Mouse (Mus musculus) embryonic facial prominence, embryonic 13.5 days (tissue): ENCODE measurements at regions not wholly inside any gene's neighbourhood (a gene's known extent, or its start where the extent isn't known, plus 50 kb on each side); places are given as distances from the start of the nearest gene placed in this dataset.

ENCODE experiments used
- ATAC-seq: fragments of 200-750 bp; cut with Nextera tagmentation; 2 replicates; pipeline ENCODE4 v1.8.0; 2017; ENCODE audit warnings: low read depth; ENCODE audit not compliant: insufficient number of reproducible peaks, insufficient read depth, low FRiP score, low TSS enrichment
- H3K27ac ChIP-seq: fragments of 300-500 bp; sonication (generic); 2 replicates; pipeline ENCODE4 v1.5.1; 2015; ENCODE audit warnings: moderate library complexity, mild to moderate bottlenecking, inconsistent platforms
- H3K27me3 ChIP-seq: fragments of 300-500 bp; sonication (generic); 2 replicates; pipeline ENCODE4 v1.6.1; 2015; ENCODE audit warnings: mild to moderate bottlenecking, inconsistent platforms
- H3K36me3 ChIP-seq: fragments of 300-500 bp; sonication (generic); 2 replicates; pipeline ENCODE4 v1.6.1; 2015; ENCODE audit warnings: mild to moderate bottlenecking, inconsistent platforms
- H3K4me1 ChIP-seq: fragments of 300-500 bp; sonication (generic); 2 replicates; pipeline ENCODE4 v1.6.1; 2015; ENCODE audit warnings: inconsistent platforms
- H3K4me2 ChIP-seq: fragments of 300-500 bp; sonication (generic); 2 replicates; pipeline ENCODE4 v1.6.1; 2015; ENCODE audit warnings: moderate library complexity, mild to moderate bottlenecking, inconsistent platforms
- H3K4me3 ChIP-seq: fragments of 300-500 bp; sonication (generic); 2 replicates; pipeline ENCODE4 v1.5.1; 2015; ENCODE audit warnings: mild to moderate bottlenecking, inconsistent platforms
- H3K9ac ChIP-seq: fragments of 300-500 bp; sonication (generic); 2 replicates; pipeline ENCODE4 v1.6.1; 2015; ENCODE audit warnings: mild to moderate bottlenecking, inconsistent platforms
- H3K9me3 ChIP-seq: fragments of 300-500 bp; sonication (generic); 2 replicates; pipeline ENCODE4 v1.6.1; 2016; ENCODE audit warnings: inconsistent platforms
- WGBS: fragments of 180-500 bp; shearing (Covaris S2); methylation state at CpG from one replicate; pipeline ENCODE4 v1.1.7; 2015; ENCODE audit warnings: mixed read lengths; 5-methylcytosine and 5-hydroxymethylcytosine counted together

GRCm38 (mm10) chr9:23119811-23120210, 103.1 kb upstream of the Bmper start:
- H3K4me3 ChIP-seq = no peak overlapping the region
- H3K36me3 ChIP-seq = no peaks in the 10 kb centered on the region
- H3K27ac ChIP-seq = no peak overlapping the region
- 64% methylated on average over 4 of the region's 4 CpGs for WGBS
- H3K9me3 ChIP-seq = no peaks in the 10 kb centered on the region
- no peak overlapping the region for H3K4me2 ChIP-seq
- H3K9ac ChIP-seq = no peak overlapping the region
- no peak for ATAC-seq
- H3K4me1 ChIP-seq = peaks cover 7% of the 10 kb centered on the region
- H3K27me3 ChIP-seq = no peaks in the 10 kb centered on the region

GRCm38 (mm10) chr9:23120814-23121213, 102.1 kb upstream of the Bmper start:
- Histone ChIP-seq H3K36me3 (no peaks in the 10 kb centered on the region), H3K4me1 (peaks cover 15% of the 10 kb centered on the region), H3K9me3 (no peaks in the 10 kb centered on the region), H3K4me3 (no peak overlapping the region), H3K9ac (no peak overlapping the region), H3K4me2 (no peak overlapping the region), H3K27ac (no peak overlapping the region), H3K27me3 (no peaks in the 10 kb centered on the region)
- 86% methylated on average over 2 of the region's 2 CpGs for WGBS
- ATAC-seq = no peak

GRCm38 (mm10) chr9:23122524-23122923, 100.4 kb upstream of the Bmper start:
- no peak overlapping the region for H3K4me3 ChIP-seq
- H3K9ac ChIP-seq = no peak overlapping the region
- WGBS = 61% methylated on average over 5 of the region's 5 CpGs
- no peaks in the 10 kb centered on the region for H3K36me3 ChIP-seq
- ATAC-seq = no peak
- no peak overlapping the region for H3K27ac ChIP-seq
- H3K4me2 ChIP-seq = no peak overlapping the region
- H3K9me3 ChIP-seq = no peaks in the 10 kb centered on the region
- H3K4me1 ChIP-seq = peaks cover 31% of the 10 kb centered on the region
- H3K27me3 ChIP-seq = no peaks in the 10 kb centered on the region

GRCm38 (mm10) chr9:23123452-23123851, 99.4 kb upstream of the Bmper start:
- no peaks in the 10 kb centered on the region for H3K9me3 ChIP-seq
- no peak overlapping the region for H3K27ac ChIP-seq
- H3K36me3 ChIP-seq = no peaks in the 10 kb centered on the region
- H3K4me2 ChIP-seq = no peak overlapping the region
- peaks cover 35% of the 10 kb centered on the region for H3K4me1 ChIP-seq
- 73% methylated on average over 3 of the region's 3 CpGs for WGBS
- H3K9ac ChIP-seq = no peak overlapping the region
- no peak for ATAC-seq
- H3K4me3 ChIP-seq = no peak overlapping the region
- H3K27me3 ChIP-seq = no peaks in the 10 kb centered on the region

- Histone ChIP-seq H3K27ac (peak overlapping the region; percentile 68), H3K9me3 (no peaks in the 10 kb centered on the region), H3K27me3 (no peaks in the 10 kb centered on the region), H3K4me2 (0 out of 2 replicates have a peak overlapping the region, but pooled peaks have one; percentile 30), H3K4me3 (no peak overlapping the region), H3K4me1 (peaks cover 35% of the 10 kb centered on the region), H3K36me3 (no peaks in the 10 kb centered on the region), H3K9ac (no peak overlapping the region)
- ATAC-seq = peak; percentile 59; the same call in 1 of the 2 replicates
- WGBS = 15% methylated on average over 10 of the region's 10 CpGs
These were observed 96.8 kb upstream of the Bmper start for GRCm38 (mm10) chr9:23125761-23126704.

- Histone ChIP-seq H3K9me3 (no peaks in the 10 kb centered on the region), H3K4me2 (no peak overlapping the region), H3K27me3 (no peaks in the 10 kb centered on the region), H3K9ac (no peak overlapping the region), H3K36me3 (no peaks in the 10 kb centered on the region), H3K27ac (no peak overlapping the region), H3K4me3 (no peak overlapping the region), H3K4me1 (peaks cover 35% of the 10 kb centered on the region)
- no peak for ATAC-seq
- WGBS = 45% methylated on average over 9 of the region's 9 CpGs
These were observed 95.4 kb upstream of the Bmper start for GRCm38 (mm10) chr9:23127338-23128017.

- Histone ChIP-seq H3K27ac (no peak overlapping the region), H3K4me1 (peaks cover 35% of the 10 kb centered on the region), H3K36me3 (no peaks in the 10 kb centered on the region), H3K4me3 (no peak overlapping the region), H3K27me3 (no peaks in the 10 kb centered on the region), H3K4me2 (no peak overlapping the region), H3K9me3 (no peaks in the 10 kb centered on the region), H3K9ac (no peak overlapping the region)
- WGBS = 62% methylated on average over 2 of the region's 2 CpGs
- ATAC-seq = no peak
These were observed 94.9 kb upstream of the Bmper start for GRCm38 (mm10) chr9:23128018-23128369.

- Histone ChIP-seq H3K4me1 (peaks cover 15% of the 10 kb centered on the region), H3K36me3 (no peaks in the 10 kb centered on the region), H3K4me3 (no peak overlapping the region), H3K9ac (no peak overlapping the region), H3K4me2 (no peak overlapping the region), H3K9me3 (no peaks in the 10 kb centered on the region), H3K27ac (no peak overlapping the region), H3K27me3 (no peaks in the 10 kb centered on the region)
- WGBS = 45% methylated on average over 2 of the region's 2 CpGs
- no peak for ATAC-seq
These were observed 88.9 kb upstream of the Bmper start for GRCm38 (mm10) chr9:23134006-23134405.

GRCm38 (mm10) chr9:23134421-23135118, 88.3 kb upstream of the Bmper start:
- Histone ChIP-seq H3K27me3 (no peaks in the 10 kb centered on the region), H3K4me2 (no peak overlapping the region), H3K9ac (no peak overlapping the region), H3K9me3 (no peaks in the 10 kb centered on the region), H3K4me1 (peaks cover 20% of the 10 kb centered on the region), H3K27ac (no peak overlapping the region), H3K4me3 (no peak overlapping the region), H3K36me3 (no peaks in the 10 kb centered on the region)
- no peak for ATAC-seq
- WGBS = 48% methylated on average over 12 of the region's 12 CpGs

- WGBS = 83% methylated on average over 5 of the region's 5 CpGs
- Histone ChIP-seq H3K4me2 (no peak overlapping the region), H3K9me3 (no peaks in the 10 kb centered on the region), H3K27me3 (no peaks in the 10 kb centered on the region), H3K36me3 (no peaks in the 10 kb centered on the region), H3K4me3 (no peak overlapping the region), H3K4me1 (peaks cover 21% of the 10 kb centered on the region), H3K9ac (no peak overlapping the region), H3K27ac (no peak overlapping the region)
- ATAC-seq = no peak
These were observed 86.4 kb upstream of the Bmper start for GRCm38 (mm10) chr9:23136511-23136910.

GRCm38 (mm10) chr9:23137682-23138210, 85.1 kb upstream of the Bmper start:
- Histone ChIP-seq H3K36me3 (no peaks in the 10 kb centered on the region), H3K27ac (no peak overlapping the region), H3K4me1 (peaks cover 21% of the 10 kb centered on the region), H3K9me3 (no peaks in the 10 kb centered on the region), H3K27me3 (no peaks in the 10 kb centered on the region), H3K4me2 (no peak overlapping the region), H3K4me3 (no peak overlapping the region), H3K9ac (no peak overlapping the region)
- no peak for ATAC-seq
- WGBS = 42% methylated on average over 5 of the region's 5 CpGs
